Mouse (Mus musculus) kidney, postnatal 25 days (tissue): ENCODE data around the gene Prl7a2.

ENCODE experiments used
- DNase-seq, 2 experiments: peaks; one replicate each; pipeline ENCODE4 v3.0.0; 2021; ENCODE audit warnings: mixed read lengths in 2 of 2

Gene Prl7a2

GRCm38 (mm10) chr13:27667936-27668335 is at the start of gene Prl7a2:
Gene Prl7a2, minus strand, starts transcription at chr13:27668036.
- no peak for DNase-seq

DNA sequence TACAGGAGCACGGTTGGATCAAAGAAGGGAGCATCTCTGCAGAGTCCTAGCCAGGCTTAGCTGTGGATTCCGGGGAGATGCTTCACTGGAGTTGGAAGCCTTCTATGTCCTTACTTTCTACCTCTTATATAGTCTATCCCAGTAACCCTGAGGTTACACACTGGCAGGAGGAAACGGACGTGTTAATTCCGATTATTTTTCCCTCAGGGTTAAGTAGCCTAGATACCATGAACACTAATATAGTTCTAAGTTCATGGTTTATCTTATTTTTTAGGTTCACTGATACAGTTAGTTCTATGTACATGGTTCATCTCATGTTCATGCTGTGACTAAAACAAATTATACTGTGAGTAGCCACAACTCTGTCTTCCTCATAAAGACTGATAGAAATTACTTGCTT is 48.8 kb upstream of the Prl7a2 start, which contains the start of gene Prl7d1:
Gene Prl7d1, minus strand, starts transcription at position 101 of the 400 bp plus-strand sequence.
- no peak for DNase-seq

DNA sequence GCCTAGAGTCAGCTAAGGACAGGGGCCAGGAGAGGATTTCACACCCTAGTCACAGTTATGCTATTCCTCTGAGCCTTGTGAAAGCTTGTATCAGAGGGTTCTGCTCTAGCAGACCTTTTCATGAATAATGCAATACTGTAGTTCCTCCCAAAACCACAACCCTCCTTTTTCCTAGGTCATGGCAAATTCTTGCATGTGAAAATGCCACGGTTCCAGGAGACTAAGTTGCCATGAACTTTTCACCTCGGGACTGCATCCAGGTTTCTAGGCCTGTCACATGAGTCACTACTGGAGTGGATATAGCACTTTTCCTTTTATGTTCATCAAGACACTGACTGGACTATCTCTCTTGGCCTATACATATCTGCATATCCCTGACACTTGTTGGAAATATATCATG is 38.7 kb upstream of the Prl7a2 start:
- no peak for DNase-seq

DNA sequence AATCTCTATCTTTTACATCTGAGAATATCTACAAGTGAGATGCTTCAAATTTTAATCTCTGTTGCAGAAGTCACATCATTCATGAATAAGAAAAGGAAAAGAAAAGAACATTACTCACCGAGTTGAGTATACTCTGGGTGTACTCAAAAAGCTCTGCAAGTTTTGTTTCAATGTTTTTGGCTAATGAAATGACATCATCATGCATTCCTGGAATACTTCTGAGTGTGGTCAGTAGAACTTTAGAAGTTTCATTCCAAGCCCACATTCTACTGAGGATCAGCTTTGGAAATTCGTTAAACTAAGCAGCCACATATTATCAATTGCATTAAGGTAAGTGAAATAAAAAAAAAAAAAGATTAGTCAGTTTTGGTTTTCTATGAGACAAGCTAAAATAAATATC is 7.1 kb downstream of the Prl7a2 start:
- DNase-seq = no peak

GRCm38 (mm10) chr13:27642393-27642792 is 25.4 kb downstream of the Prl7a2 start, which contains the start of gene Prl7a1:
Gene Prl7a1, minus strand, starts transcription at chr13:27642493.
- no peak for DNase-seq

DNA sequence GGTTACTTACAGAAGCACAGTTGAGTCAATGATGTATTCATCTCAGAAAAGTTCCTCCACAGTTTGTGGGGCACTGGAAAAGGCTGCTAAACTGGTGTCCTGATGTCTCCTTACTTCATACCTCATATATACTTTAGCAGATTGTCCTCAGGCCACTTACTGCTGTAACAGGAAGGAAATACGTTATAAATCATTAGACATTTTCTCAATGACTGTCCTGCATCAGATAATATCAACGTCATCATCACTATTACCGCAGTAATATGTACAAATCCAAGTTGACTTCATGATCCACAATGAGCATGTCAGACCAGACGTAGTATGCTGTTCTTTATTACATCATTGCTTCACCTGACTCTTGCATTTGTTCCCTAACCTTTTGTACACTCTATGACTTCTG is 57.4 kb downstream of the Prl7a2 start, which contains the start of gene Prl7b1:
Gene Prl7b1, minus strand, starts transcription at position 101 of the 400 bp plus-strand sequence.
- no peak for DNase-seq
